20 mouse cellular contexts compared by ENCODE assay signal in genomic region chr15:80157197-80157943, GRCm38 (mm10). TPM values are rescaled to one million over a fixed set of nuclear protein-coding genes. Genes with fewer than 3 reads are reported as not detected.
DNase-seq lines count a peak whose midpoint lies in the region; ATAC-seq and TF ChIP-seq lines count a peak whose summit lies in the region.
"Had no signal": no experiment of that assay in that cellular context is flagged by ENCODE, and none has a peak within 500 bp of the region (broad histone marks: within the 10 kb centered on the region; RNA-seq: fewer than 3 reads in every experiment).

No protein-coding gene starts in this region.

- 85% methylated on average over 22 of the region's 22 CpGs for WGBS in lung, embryonic 16.5 days
- WGBS in stomach, postnatal 0 days: 77% methylated on average over 22 of the region's 22 CpGs

- H3K4me1 ChIP-seq in lung, embryonic 16.5 days (replicated peaks; ENCODE audit: control insufficient read depth, insufficient read depth, low read length): peaks cover 21% of the 10 kb centered on the region
- no peaks in the 10 kb centered on the region for H3K4me1 ChIP-seq in stomach, postnatal 0 days (replicated peaks; ENCODE audit: control insufficient read depth, insufficient read depth)
- H3K4me1 ChIP-seq: forebrain, embryonic 15.5 days; midbrain, embryonic 13.5 days had no signal

- peaks cover 43% of the 10 kb centered on the region for H3K36me3 ChIP-seq in lung, embryonic 16.5 days (ENCODE audit: control insufficient read depth, insufficient read depth, low read length)
- peaks cover 40% of the 10 kb centered on the region for H3K36me3 ChIP-seq in stomach, postnatal 0 days (ENCODE audit: control insufficient read depth, insufficient read depth, low read length)

- no peak for TF ChIP-seq EP300 in stomach, postnatal 0 days (optimal IDR thresholded peaks at IDR 0.05)

- no peak for ATAC-seq in lung, embryonic 16.5 days (ENCODE audit: low read depth)
- peak; percentile 17; the same call in 1 of the 2 replicates for ATAC-seq in stomach, postnatal 0 days (ENCODE audit: low FRiP score, low TSS enrichment)
- ATAC-seq: forebrain, embryonic 15.5 days; hindbrain, postnatal 0 days; midbrain, embryonic 13.5 days had no signal

- no peak overlapping the region for H3K9ac ChIP-seq in lung, embryonic 16.5 days (ENCODE audit: low read length)
- H3K9ac ChIP-seq in stomach, postnatal 0 days (ENCODE audit: low read length): no peak overlapping the region
- H3K9ac ChIP-seq: forebrain, embryonic 15.5 days; heart, embryonic 12.5 days; limb, embryonic 12.5 days; liver, embryonic 13.5 days; midbrain, embryonic 13.5 days had no signal

- TF ChIP-seq CTCF in stomach, postnatal 0 days (IDR thresholded peaks at IDR 0.05; ENCODE audit: low read depth): no peak

- no peaks in the 10 kb centered on the region for H3K9me3 ChIP-seq in lung, embryonic 16.5 days (ENCODE audit: control insufficient read depth, low read length)
- H3K9me3 ChIP-seq in stomach, postnatal 0 days (ENCODE audit: control insufficient read depth, low read length): no peaks in the 10 kb centered on the region
- H3K9me3 ChIP-seq: forebrain, embryonic 15.5 days; G1E; heart, embryonic 12.5 days; limb, embryonic 12.5 days; liver, embryonic 13.5 days; midbrain, embryonic 13.5 days had no signal

- H3K4me3 ChIP-seq in lung, embryonic 16.5 days (ENCODE audit: low read length): no peak overlapping the region
- H3K4me3 ChIP-seq in stomach, postnatal 0 days (ENCODE audit: low read depth, low read length): no peak overlapping the region
- H3K4me3 ChIP-seq: erythroblast, embryonic 14.5 days; forebrain, embryonic 15.5 days; heart, embryonic 12.5 days; limb, embryonic 12.5 days; liver, embryonic 13.5 days; midbrain, embryonic 13.5 days; myocyte had no signal

- DNase-seq in heart, adult 11 months: peak; percentile 89
- no peak for DNase-seq in heart, postnatal 36 days
- no peak for DNase-seq in lung, postnatal 14 days
- peak; percentile 43 for DNase-seq in lung, postnatal 36 days
- peak; percentile 58 for DNase-seq in stomach, postnatal 0 days (ENCODE audit: low spot score)
- no peak for DNase-seq in natural killer cell, adult 2 months (ENCODE audit: low spot score in 2 of 2)
- DNase-seq: kidney, postnatal 14 days; layer of hippocampus, adult 9-11 months; liver, embryonic 13.5 days; retina, postnatal 1 day; right cerebral cortex, postnatal 4 days had no signal

- intact Hi-C loops in heart, postnatal 36 days (cut with DNase I): no loop called here

- H3K27ac ChIP-seq in lung, embryonic 16.5 days (ENCODE audit: low read length): peak overlapping the region; percentile 84; the same call in 1 of the 2 replicates
- peak overlapping the region; percentile 70 for H3K27ac ChIP-seq in stomach, postnatal 0 days (replicated peaks)
- H3K27ac ChIP-seq: forebrain, embryonic 15.5 days; hindbrain, postnatal 0 days; liver, embryonic 13.5 days; midbrain, embryonic 13.5 days had no signal

- H3K27me3 ChIP-seq in lung, embryonic 16.5 days (ENCODE audit: control insufficient read depth, insufficient read depth, low read depth, low read length): no peaks in the 10 kb centered on the region
- H3K27me3 ChIP-seq in stomach, postnatal 0 days (ENCODE audit: control insufficient read depth, insufficient read depth, low read length): no peaks in the 10 kb centered on the region
- H3K27me3 ChIP-seq: forebrain, embryonic 15.5 days; heart, embryonic 12.5 days; limb, embryonic 12.5 days; liver, embryonic 13.5 days; midbrain, embryonic 13.5 days had no signal

- no peak overlapping the region for H3K4me2 ChIP-seq in lung, embryonic 16.5 days (ENCODE audit: low read depth, low read length)
- H3K4me2 ChIP-seq in stomach, postnatal 0 days (replicated peaks; ENCODE audit: low read depth): no peak overlapping the region
- H3K4me2 ChIP-seq: forebrain, embryonic 15.5 days; heart, embryonic 12.5 days; limb, embryonic 12.5 days; liver, embryonic 13.5 days; midbrain, embryonic 13.5 days had no signal

RNA-seq across cellular contexts. Expression of gene Mgat3, which starts 16.2 kb away (rescaled TPM):
- total RNA-seq in heart, postnatal 36 days (2021): 1 to 10 TPM; 1.3 to 1.7 TPM
- polyA plus RNA-seq in lung, embryonic 16.5 days (2015; fragmentation: Nextera tagmentation; extraction: Ambion mirVana): 3.9 and 4.3 TPM in 2 replicates
- polyA plus RNA-seq in stomach, postnatal 0 days (2015; fragmentation: Nextera tagmentation; extraction: Ambion mirVana): 5.8 and 5.9 TPM in 2 replicates
- total RNA-seq: G1E had no signal
- polyA plus RNA-seq: erythroblast, embryonic 14.5 days; G1E had no signal

RNA-seq across cellular contexts. Expression of gene Tab1, which starts 24.4 kb away (rescaled TPM):
- total RNA-seq in heart, postnatal 36 days (2021): 10 to 100 TPM; 23.4 to 23.8 TPM
- 31.5 and 33.5 TPM in 2 replicates for polyA plus RNA-seq in lung, embryonic 16.5 days (2015; fragmentation: Nextera tagmentation; extraction: Ambion mirVana)
- polyA plus RNA-seq in stomach, postnatal 0 days (2015; fragmentation: Nextera tagmentation; extraction: Ambion mirVana): 16.3 and 16.5 TPM in 2 replicates

Comparison
In these comparisons a context has a peak if more than half of its experiments do, and no peak if none do; other contexts are left out.
1. DNase-seq: peak in heart, adult 11 months (single experiment), lung, postnatal 36 days (single experiment) and stomach, postnatal 0 days (single experiment); none in heart, postnatal 36 days (0 of 2), lung, postnatal 14 days (single experiment) and natural killer cell, adult 2 months (0 of 2).